Mouse (Mus musculus) bone marrow macrophage, adult 2 months (primary cell): ENCODE measurements at regions not wholly inside any gene's neighbourhood (a gene's known extent, or its start where the extent isn't known, plus 50 kb on each side); places are given as distances from the start of the nearest gene placed in this dataset.

Experiments used
- CTCF ChIP-seq: IDR thresholded peaks from 2 replicates; pipeline ENCODE4 v1.5.1; 2012; ENCODE audit warnings: low read depth, mild to moderate bottlenecking, low read length, moderate library complexity
- POLR2A ChIP-seq: IDR thresholded peaks from 2 replicates; pipeline ENCODE4 v1.6.1; 2012; ENCODE audit warnings: mild to moderate bottlenecking, low read depth, low read length, borderline replicate concordance

- TF ChIP-seq CTCF, result no peak
- TF ChIP-seq POLR2A, result no peak
Measured at GRCm38 (mm10) chr16:77679234-77679633, 77.3 kb upstream of the Gm11146 start.
